Mouse (Mus musculus): Measurements from ENCODE around the gene Atg4a-ps.
"Not testable (repeated sequence)": the region's sequence is repeated elsewhere in the genome, so short reads cannot be mapped to it uniquely, and the experiment has no call there.

The Atg4a-ps gene

DNA sequence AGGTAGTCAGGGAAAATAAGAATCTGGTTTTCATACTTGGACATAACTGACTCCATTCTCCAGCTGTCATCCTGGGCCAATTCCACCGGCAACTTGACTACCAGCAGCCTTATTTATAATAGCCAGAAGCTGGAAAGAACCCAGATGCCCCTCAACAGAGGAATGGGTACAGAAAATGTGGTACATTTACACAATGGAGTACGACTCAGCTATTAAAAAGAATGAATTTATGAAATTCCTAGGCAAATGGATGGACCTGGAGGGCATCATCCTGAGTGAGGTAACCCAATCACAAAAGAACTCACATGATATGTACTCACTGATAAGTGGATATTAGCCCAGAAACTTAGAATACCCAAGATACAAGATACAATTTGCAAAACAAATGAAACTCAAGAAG is at the start of gene Atg4a-ps:
TSS of gene Atg4a-ps (minus strand) at position 101 of the 400 bp plus-strand sequence.
- DNase-seq: not testable (repeated sequence)

DNA sequence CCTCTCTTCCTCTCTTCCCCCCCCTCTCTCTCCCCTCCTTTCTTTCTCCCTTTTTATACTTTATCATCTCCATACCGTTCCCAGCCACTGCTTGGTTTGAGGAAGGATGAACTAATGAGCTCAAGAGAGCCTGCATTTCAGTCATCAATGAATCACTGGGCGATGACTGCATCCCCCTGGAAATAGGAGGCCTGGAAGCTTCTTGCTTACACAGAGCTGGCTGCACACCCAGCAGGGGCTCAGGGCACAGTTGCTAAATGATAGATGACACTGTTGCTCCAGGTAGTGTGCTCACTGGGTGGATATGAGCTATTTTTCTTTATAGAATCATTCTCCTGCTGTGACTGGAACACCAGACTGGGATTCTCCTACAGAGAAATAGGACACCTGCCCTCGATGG is 49.7 kb upstream of the Atg4a-ps start:
- DNase-seq: no peak

DNA sequence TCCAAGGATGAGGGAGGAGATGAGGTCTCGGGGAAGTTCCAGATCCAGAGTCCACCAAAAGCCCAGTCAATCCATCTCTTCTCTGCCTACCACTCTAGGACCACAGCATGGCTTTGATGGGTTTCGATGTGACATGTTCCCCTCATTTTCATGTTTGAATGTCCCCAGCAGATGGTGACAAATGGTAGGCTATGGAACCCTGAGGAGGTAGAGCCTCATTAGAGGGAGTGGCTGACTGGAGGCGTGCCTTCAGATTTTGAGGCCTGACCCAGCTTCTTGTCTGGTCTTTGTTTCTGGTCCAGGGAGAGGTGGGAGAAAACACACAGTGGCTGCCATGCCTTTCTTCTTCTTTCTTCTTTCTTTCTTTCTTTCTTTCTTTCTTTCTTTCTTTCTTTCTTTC is 44.6 kb upstream of the Atg4a-ps start:
- DNase-seq: no peak

- no peak for DNase-seq
These were observed 43.2 kb upstream of the Atg4a-ps start for GRCm38 (mm10) chr3:103689043-103689442.

DNA sequence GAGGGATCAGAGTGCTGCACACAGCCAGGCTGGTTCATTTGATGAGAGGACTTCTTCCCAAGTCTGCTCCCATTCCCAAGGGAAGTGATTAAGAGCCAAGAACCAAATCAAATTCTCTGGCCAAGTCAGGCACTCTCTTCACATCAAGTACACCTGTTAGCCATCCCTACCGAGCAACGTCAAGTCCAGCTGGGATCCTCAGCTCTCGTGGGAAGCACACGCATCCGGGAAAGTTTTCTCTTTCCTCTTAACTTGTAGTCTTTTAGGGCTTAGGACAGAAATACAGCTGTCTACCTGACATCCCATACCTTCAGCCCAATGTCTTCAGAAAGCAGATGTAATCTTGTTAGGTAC is 38.1 kb upstream of the Atg4a-ps start:
- no peak for DNase-seq

DNA sequence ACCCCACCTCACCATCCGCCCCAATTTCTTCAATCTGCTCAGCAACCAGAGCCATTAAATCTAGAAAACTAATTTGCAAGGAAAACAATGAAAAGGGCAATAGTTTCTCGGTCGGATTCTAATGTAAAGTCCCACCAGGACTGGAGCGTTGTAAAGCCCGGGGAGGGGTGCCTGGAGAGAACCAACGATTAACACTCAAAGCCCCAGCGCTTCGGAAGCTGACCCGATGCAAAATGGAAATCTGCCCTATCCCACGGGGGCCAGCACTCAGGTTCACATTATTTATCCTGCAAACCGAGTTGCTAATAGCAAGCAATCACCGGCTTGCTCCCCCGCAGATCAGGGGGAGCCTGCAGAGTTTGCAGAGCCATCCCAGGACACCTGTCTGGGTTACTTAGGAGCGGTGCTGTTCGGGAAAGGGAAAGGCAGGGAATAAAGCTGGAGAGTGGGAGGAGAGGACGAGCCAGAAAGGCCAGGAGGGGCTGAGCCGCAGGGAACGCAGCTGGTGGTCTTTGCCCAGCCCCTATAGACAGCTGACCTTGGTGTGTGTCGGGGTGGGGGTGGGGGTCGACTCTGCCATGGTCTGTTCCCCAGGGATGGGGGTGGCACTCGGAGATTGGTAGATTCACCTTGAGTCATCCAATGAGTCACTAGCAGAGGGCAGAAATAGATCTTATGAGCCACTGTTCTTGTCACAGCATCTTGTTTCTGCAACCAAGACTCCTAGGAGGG is 37.5 kb upstream of the Atg4a-ps start:
- DNase-seq: no peak

GRCm38 (mm10) chr3:103682473-103682872 is 36.6 kb upstream of the Atg4a-ps start:
- no peak for DNase-seq

DNA sequence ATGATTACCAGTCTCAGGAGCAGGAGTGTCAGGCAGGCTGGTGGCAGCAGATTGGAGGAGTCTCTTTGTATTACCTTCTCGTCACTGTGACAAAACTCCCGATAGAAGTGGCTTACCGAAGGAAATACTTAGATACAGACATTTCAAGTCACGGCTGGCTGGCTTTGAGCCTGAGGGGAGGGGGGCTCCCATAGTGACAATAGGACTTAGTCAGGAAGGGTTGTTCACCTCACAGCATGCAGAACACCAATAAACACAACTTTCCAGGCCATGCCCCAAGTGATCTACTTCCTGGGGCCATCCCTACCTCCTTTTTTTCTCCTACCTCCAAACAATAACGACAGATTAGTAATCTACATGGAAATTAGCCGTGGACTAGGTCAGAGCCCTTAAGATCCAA is 32.9 kb upstream of the Atg4a-ps start:
- no peak for DNase-seq

- DNase-seq: no peak
These were observed 26.8 kb upstream of the Atg4a-ps start for GRCm38 (mm10) chr3:103672716-103673115.

DNA sequence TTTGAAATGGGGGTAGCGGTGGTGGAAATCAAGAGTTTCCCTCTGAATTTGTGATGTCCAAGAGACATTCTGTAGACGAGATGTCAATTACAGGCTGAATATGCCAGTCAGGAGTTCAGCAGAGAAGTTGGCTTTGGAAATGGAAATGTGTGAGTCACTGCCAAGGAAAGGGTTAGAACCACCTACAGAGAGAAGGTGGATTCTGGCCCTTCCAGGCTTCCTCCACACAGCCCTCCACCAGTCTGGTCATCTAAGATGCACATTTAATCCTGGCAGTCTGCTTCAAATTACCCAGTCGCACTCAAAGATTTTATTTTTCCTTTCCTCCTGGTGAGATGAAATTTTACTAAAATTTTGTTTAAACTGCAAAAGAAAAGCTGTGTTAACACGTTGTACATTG is 26.2 kb upstream of the Atg4a-ps start:
- no peak for DNase-seq

- DNase-seq: no peak
These were observed 17.5 kb upstream of the Atg4a-ps start for GRCm38 (mm10) chr3:103663385-103663784.

- DNase-seq: no peak
These were observed 15.8 kb upstream of the Atg4a-ps start for GRCm38 (mm10) chr3:103661714-103662113.

- no peak for DNase-seq
These were observed 14.1 kb upstream of the Atg4a-ps start for GRCm38 (mm10) chr3:103660012-103660411.

DNA sequence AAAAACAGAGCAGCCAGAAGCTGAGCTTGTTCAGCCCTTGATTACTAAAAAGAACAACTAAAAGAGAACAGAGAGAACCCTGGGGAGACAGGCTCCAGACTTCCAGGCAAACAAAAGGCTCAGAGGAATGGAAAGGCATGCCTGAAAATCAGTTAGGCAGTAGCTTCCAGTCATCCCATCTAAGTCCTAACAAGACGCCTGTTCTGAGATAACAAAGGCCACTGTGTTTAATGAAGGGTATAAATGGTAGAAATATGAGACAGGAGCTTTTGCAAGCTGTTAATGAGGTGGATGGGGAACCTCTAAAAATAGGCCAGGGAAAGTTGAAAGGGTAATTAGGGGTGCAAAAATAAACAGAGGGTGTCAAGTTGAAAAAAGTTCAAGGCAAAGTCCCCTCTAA is 4.5 kb upstream of the Atg4a-ps start:
- DNase-seq: no peak

DNA sequence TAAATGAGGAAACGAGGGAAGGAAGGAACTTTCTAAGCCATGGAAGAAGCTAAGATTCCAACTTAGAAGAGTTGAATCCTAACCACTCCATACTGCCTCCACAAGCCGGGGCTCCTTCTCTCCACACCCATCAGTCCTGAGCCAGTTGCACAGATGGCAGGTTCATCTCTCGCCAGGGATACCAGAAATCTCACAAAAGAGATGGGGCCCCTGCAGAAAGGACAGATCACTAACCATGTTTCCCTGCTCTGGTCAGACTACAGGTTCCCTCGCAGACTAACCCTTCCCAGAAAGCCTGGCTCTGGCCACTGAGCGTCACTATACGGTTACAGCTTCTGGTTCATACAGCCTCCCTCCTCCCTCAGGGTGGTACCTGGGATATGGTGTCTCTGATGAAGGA is 3.8 kb upstream of the Atg4a-ps start:
- DNase-seq: peak; percentile 27

DNA sequence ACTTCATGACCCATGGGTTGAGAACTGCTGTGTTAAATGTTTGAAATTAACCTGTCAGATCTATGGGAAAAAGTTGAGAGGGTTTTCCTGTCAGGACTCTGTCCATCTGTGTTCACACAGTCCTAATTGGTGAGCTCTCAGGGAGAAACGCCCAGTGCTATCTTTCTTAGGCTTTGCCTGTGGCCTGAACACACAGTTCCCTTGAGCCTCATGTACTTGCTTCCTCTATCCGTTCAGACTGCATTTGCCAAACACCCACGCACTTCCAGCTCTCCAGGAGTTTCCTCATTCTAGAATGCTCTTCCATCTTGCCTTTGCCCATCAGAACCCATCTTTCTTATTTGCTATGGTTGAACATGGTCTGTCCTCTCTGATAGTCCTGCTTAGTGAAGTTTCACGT is 2.6 kb upstream of the Atg4a-ps start:
- DNase-seq: no peak

DNA sequence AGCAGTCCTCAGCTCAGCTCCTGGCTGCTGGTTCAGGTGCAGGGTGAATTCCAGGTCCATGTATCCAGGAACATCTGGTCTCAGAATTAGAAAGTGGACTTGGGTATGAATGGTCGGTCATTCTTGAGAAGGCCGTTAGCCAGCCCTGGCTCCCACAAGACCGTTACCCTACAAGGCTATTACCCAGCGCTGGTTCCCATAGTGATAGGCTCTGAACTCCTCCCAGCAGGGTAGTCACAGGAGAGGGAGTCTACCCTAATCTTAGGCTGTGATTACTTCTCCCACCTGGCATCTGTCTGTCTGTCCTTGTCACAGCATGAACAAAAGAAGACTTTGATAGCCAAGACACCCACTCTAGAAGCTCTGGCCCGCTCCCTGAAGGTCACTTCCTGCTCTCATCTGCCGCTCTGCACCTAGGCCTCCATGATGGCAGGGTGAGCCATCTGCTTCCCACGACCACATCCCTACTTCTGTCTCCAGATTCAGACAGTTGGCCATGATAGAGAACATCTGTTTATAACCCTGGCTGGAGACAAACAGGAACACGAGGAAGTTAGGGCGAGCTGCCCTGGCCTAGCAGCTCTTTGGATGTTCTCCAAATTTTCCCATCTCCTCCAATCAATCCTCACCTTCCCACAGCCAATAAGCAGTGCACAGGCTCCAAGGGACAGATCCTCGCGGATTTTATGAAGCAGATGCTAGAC is 1.4 kb upstream of the Atg4a-ps start:
- DNase-seq: no peak

DNA sequence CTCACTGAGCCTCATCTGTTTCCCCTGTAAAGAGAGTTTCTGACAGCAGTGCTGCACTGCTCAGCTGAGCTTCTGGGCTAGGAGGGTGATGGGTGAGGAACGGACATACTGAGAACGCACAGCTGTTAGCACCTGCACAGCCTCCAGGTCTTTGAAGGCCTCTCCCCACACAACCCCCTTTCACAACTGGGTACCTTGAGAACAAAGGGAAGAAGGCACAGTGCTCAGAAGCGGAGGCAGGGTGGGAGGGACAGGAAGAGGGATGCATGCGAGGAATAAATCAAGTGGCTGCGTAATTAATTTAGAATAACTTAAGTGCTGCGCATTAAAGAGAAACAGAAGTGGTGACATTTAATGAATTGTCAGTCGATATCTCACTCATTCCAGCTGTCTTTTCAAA is 4.6 kb downstream of the Atg4a-ps start:
- no peak for DNase-seq

DNA sequence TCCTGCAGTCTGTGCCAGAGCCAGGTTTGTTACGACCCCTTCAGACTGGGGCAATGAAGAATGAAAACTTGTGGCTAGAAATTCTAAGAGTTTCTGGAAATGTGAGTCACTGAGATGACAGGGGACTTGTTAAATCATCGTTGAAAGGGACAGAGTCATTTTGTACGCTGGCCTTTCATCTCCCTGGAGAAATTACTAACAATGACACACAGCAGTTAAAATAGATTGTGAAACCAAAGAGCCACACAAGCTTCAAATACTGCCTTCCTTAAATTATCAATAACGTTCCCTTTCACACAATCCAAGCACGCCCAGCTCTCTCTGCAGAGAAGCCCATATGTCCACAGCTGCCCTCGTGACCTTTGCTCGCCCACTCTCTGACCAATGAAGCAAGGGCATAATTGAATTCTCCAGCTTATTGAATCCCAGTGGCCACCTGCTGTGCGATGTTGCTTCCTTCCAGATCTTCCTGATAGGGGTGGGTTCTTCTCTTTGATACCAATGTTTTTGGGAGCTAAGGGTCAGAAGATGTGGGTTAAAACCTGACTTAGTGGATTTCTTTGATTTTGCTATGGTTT is 5.6 kb downstream of the Atg4a-ps start:
- no peak for DNase-seq

DNA sequence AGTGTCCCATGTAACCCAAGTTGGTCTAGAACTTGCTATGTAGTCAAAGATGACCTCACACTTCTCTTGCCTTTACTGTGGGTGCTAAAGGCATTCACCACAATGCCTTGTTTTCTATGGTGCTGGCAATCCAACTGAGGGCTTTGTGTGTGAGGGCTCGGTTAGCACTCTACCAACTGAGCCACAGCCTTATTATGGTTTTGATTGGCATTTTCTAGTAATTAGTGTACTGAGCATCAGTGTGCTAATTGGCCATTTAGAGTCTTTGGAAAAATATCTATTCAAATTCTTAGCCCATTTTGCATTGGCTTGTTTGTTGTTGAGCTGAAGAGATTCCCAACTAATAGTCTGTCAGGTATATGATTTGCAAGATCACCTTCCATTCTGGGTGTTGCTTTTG is 8.2 kb downstream of the Atg4a-ps start:
- DNase-seq: no peak

DNA sequence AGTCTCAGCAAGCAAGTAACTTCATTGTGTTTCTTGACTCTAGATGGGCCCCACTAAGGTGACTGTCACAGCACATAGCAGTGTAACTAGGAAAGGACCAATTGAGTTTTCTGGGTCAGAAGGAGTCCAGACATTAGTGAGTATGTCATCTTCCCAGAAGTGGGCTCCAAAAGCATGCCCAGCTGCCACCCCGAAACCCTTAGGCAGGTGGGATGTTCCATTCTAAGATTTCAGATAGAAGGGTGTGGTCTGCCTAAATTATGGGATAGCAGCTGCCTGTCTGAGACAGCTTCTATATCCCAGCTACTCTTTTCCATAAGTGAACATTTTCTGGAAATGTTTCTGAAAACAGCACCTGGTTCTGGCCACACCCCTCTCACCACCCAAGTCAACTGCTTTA is 11.6 kb downstream of the Atg4a-ps start:
- no peak for DNase-seq

DNA sequence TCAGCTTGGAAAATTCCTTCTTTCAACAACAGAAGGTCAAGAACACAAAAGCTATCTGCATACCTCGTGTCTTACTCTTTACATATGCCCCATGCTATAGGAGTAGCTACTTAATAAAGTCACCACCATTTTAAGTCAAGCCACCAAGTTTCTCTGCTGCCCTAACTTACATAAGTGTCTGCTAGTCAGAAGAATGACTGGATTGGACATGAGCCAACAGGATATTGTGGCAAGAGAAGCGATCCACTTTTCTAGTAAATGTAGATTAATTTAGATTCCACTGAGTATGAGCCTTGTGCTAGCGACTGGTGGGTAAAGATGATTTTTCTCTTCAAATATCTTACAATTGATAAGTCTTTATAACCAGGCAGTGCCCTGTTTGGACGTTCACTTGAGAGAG is 12.0 kb downstream of the Atg4a-ps start:
- DNase-seq: no peak

DNA sequence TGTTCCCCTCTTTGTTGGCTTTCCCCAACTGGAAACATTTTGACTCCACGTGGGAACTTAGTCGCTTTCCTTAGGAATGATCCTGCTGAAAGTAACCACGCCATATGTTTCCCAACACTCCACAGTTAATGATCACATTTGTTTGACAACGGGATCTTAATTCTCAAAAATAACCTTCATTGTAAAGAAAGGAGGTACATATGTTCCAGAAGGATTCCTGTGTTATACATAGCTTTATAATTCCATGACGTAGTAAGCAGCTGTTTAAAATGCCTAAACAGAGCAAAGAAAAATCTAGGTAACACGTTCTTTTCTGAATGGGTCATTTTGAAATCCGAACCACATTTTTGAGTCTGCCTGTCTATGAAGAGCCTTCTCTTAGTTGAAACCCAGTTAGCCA is 12.7 kb downstream of the Atg4a-ps start:
- no peak for DNase-seq

DNA sequence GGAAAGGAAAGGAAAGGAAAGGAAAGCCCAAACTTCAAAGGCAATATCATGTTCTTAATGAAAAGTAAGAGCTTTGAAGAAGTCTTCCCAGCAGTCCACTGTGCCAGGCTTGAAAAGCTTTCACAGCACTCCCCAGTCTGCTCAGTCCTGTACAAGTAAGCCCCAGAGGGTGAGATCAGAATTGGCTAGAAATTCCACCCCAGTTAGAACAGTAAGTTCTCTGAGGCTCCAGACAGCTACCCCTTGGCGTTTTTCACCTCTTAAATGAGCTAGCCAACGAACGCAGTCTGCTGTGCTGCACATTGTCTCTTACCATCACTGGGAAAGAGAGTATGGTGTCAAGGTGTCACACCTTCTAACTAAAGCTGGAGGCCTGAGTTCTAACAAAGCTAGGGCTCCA is 18.2 kb downstream of the Atg4a-ps start:
- DNase-seq: no peak

- no peak for DNase-seq
These were observed 19.4 kb downstream of the Atg4a-ps start for GRCm38 (mm10) chr3:103626481-103626880.

Measured in cerebellum, adult 11 months (tissue).